Mouse (Mus musculus) 416B (cell line): ENCODE results near the gene Nudt1.

Experiments
- DNase-seq: peaks from one replicate; pipeline ENCODE4 v3.0.0; 2011; ENCODE audit warnings: low read depth

The Nudt1 gene

DNA sequence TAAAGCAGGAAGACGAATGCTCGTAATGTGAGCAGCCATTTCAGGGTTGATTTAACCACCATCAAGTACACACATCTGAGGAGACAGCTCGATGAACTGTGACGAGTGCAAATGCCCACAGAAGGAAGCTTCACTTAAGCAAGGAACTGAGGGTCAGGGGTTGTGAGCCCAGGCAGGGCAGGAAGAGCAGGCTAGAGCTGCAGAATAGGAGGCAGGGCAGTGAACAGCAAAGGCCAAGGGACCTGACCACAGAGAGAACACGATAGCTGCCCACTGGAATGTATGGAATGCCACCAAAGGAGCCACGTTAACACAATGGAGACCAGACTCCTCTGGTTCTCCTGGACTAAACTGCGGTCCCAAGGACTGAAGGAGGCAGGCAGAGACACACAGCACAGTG lies 62.1 kb downstream of the Nudt1 start:
- no peak for DNase-seq

- DNase-seq = no peak
Observed at GRCm38 (mm10) chr5:140384462-140384861, 63.0 kb downstream of the Nudt1 start.

GRCm38 (mm10) chr5:140387236-140387635 lies 65.8 kb downstream of the Nudt1 start:
- DNase-seq = no peak
